Mouse (Mus musculus): ENCODE results near the gene Fry.

Fry gene

GRCm38 (mm10) chr5:150118455-150119241, at the start of gene Fry:
TSS of gene Fry (plus strand) at chr5:150118645.
- DNase-seq, result peak; percentile 97

GRCm38 (mm10) chr5:150070086-150070485, 48.4 kb upstream of the Fry start:
- peak; percentile 66 for DNase-seq

GRCm38 (mm10) chr5:150071738-150072137, 46.7 kb upstream of the Fry start:
- DNase-seq, result no peak

- DNase-seq, result peak; percentile 11
These were observed 38.3 kb upstream of the Fry start for GRCm38 (mm10) chr5:150079866-150080797.

GRCm38 (mm10) chr5:150082696-150083095, 35.7 kb upstream of the Fry start:
- no peak for DNase-seq

GRCm38 (mm10) chr5:150083190-150083589, 35.3 kb upstream of the Fry start:
- no peak for DNase-seq

GRCm38 (mm10) chr5:150097620-150098019, 20.8 kb upstream of the Fry start:
- peak; percentile 63 for DNase-seq

- DNase-seq, result no peak
These were observed 19.7 kb upstream of the Fry start for GRCm38 (mm10) chr5:150098754-150099153.

DNA sequence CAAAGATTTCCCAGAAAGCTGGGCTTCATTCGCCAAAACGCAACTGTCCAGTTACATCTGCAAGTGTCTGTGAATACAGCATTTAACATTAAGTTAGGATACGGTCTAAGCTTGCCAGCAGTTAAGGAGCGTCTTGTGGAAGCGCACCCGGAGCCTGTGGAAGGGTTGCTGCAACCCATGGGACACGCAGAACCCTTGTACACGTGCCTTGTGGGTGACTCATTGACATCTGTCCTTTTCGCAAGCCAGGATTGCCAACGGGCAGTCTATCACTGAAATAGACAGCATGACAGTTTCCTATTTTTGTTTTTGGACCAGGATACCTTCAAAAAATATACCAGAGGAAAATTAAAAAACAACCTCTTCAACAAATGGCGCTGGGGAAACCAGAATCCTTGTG, 16.7 kb upstream of the Fry start:
- DNase-seq, result no peak

DNA sequence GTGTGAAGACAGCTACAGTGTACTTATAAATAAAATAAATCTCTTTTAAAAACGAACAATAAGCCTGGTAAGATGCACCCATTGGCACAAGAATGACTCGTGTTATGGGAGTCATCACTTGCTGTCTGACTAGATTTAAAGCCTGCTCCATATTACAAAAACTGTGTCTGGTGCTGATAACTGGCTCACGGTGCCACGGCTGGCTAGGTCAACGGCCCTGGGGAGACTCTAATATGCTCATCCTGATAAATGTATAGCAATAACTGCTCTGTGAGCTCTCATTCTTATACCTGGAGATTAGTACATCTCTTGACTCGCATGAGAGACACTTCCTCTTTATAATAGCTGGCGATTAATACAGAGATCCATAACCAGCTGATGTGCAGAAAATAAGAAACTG, 12.1 kb upstream of the Fry start:
- no peak for DNase-seq

DNA sequence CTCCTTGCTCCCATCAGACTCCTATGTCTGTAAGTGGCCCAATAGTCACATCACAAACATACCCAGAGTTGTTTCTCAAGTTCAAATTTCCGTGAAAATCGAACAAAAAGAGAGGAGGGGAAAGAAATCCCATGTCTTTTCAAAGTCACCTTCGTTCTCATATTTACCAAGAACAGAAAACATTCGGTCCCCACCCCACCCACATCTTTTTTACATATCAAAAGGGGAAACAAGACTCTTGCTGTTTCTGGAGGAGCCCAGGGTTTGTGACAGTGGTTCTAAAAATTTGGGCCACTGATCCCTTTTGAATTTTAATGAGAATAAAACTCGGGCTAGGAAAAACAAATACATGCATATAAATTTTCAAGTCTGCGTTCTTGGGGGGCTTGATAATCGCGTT, 7.2 kb upstream of the Fry start:
- DNase-seq, result no peak

DNA sequence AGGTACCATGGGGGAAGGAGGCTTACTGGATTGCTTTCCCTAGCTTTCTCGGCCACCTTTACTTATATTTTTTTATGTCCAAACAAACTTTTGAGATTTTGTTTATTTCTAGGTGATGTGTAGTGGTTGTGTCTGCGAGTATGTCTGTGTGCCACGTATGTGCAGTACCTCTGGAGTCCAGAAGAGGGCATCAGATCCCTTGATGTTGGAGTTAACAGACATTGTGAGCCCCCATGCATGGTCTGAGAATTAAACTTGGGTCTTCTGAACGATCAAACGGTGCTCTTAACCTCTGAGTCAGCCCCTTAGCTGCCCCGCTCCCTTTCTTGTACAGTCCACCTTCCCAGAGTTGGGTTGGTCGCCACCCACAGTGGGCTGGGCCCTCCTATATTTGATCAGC, 4.4 kb upstream of the Fry start:
- DNase-seq, result no peak

DNA sequence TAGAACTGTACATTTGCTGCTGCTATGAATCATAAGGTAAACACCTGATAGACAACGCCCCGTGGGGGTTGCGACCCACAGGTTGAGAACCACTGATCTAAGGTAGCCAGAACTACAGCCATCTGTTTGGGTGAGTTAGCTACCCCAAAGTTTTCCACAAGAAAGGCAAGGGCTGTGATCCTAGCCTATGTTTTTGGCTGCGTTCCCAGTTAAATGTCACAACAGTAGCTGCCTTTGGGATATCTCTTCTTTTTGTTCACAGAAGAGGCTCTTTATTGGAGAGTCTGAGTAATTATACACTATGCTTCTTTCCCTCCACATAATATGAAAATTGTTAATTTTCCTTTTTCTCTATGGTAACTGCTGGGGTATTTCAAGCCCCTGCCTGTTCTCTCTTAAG, 3.7 kb upstream of the Fry start:
- no peak for DNase-seq

DNA sequence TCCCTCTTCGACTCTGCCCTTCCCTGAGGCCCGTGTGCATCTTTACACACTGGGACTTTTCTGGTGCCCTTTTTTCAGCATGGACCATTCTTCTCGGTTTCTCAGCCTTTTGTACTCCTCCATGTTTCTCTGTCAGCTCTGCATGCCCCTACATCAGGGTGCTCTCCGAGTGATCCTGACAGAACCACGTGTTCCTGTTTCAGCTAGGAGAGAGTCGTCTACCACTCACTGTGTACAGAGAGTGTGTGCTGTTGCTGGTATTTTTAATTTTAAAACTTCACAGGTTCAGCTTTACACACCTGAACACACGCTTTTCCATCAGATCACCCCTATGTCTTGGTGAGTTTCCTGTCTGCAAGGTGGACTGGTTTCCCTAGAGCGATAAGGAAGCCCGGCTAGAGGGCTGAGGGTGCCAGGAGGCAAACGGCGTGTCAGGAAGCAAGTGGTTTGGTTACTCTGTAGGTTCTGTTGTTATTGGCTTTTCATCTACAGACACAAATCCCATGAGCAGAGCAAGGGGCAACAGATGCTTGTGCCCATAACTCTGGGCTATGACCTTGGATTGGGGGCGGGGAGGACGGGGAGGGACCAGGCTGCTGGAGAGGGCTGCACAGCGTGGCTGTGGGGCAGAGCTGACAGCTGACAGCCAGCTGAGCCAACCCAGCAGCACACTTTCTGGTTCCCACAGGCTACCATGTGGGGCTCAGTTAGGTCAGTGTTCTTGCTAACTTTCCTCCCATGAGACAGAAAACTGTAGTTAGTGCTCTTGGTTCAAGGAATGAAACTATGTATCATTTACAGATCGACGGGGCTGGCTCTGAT, 3.0 kb upstream of the Fry start:
- DNase-seq, result no peak

DNA sequence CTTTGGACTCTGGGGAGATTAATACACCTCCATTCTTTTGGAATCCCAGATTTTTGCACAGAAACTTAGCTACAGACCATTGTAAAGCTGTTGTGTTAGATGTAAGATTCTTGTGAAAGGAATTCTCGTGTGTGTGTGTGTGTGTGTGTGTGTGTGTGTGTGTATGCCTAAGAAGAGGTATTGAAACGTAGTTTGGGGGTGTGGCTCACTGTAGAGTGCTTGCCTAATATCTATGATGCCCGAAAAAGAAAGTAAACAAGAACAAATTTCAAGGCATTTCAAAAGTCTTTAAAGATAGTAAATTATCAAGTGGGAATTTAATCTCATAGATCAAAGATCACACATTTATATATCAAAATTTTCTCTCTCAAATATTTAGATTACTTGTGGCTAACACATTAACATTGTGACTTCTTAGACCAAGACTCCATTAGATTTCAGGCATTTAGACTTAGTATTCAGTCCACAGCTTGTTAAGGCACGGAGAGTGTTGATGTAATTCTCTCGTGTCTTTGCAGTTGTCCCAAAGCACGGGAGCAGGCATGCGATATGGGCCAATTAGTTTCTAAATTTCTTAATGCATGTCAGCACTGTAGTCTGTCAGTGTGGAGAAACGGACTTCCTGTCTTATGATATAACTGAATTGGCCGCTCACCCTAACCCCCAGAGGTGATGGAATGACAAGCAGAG, 2.1 kb upstream of the Fry start:
- DNase-seq, result no peak

- no peak for DNase-seq
These were observed 1.6 kb upstream of the Fry start for GRCm38 (mm10) chr5:150116906-150117216.

GRCm38 (mm10) chr5:150118124-150118454, 356 bp upstream of the Fry start:
- DNase-seq, result no peak

- DNase-seq, result no peak
These were observed 2.2 kb downstream of the Fry start for GRCm38 (mm10) chr5:150120676-150121075.

DNA sequence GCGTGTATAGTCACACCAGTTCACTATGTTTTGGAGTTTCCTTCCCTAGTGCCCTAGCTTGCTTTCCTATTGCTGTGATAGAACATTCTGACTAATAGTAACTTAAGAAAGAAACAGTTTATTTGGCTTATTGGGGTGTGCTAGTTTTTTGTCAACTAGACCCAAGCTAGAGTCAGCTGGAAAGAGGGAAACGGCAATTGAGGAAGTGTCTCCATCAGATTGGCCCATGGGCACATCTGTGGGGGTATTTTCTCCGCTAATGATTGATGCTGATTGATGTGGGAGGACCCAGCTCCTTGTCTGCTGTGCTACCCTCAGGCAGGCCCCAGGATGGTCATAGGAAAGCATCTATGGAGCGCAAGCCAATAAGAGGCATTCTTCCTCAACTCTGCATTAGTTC, 3.6 kb downstream of the Fry start:
- DNase-seq, result no peak

- DNase-seq, result peak; percentile 57
These were observed 4.1 kb downstream of the Fry start for GRCm38 (mm10) chr5:150122571-150122970.

DNA sequence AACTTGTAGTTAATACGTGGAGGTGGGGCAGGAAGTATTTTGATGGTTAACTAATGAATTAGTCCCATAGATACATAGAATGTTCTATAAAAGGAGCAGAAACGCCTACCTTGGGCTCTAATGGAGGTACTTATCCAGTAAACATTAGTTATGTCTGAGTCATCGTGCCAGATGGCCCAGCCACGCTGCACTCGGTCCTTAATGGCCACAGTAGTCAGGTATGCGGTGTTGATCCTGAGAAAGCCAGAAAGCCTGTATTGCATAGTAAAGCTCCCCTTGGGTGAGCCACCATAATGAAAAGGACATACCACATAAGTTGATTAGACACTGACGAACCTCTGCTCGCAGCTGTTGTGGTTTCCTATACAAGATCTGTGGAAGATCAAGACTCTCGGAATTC, 7.5 kb downstream of the Fry start:
- DNase-seq, result no peak

- peak; percentile 52 for DNase-seq
These were observed 10.0 kb downstream of the Fry start for GRCm38 (mm10) chr5:150128432-150128831.

DNA sequence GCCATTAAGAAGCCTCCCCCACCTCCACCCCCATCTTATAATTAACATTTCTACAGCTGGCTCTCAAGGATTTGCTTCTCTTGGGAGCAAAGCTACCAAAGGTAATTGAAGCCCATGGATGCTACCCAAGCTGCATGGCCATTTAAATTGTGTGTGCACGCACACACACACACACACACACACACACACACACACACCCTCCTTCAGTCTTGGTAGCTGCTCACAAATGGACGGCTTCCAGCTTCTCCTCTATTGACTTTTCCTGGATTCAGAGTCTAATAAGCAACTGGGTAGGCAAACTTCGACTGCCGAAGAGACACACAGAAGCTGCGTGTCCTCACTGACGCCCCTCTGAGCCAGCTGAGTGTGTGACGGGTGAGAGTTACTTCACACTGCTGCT, 11.7 kb downstream of the Fry start:
- no peak for DNase-seq

Data from right cerebral cortex, adult 18-20 months (tissue).